Mouse (Mus musculus) embryonic facial prominence, embryonic 11.5 days (tissue): ENCODE measurements at regions not wholly inside any gene's neighbourhood (a gene's known extent, or its start where the extent isn't known, plus 50 kb on each side); places are given as distances from the start of the nearest gene placed in this dataset.

Source experiments
- ATAC-seq: fragments of 200-750 bp; cut with Nextera tagmentation; replicated peaks from 2 replicates; pipeline ENCODE4 v1.8.0; 2017; ENCODE audit warnings: low read depth; ENCODE audit not compliant: insufficient number of reproducible peaks, low FRiP score, low TSS enrichment
- DNase-seq: peaks from one replicate; pipeline ENCODE4 v3.0.0-alpha.2; 2015; ENCODE audit warnings: low spot score
- H3K27ac ChIP-seq: fragments of 300-500 bp; sonication (generic); replicated peaks from 2 replicates; pipeline ENCODE4 v1.5.1; 2014; ENCODE audit warnings: mild to moderate bottlenecking, low read depth, low read length, control low read depth
- H3K27me3 ChIP-seq: fragments of 300-500 bp; sonication (generic); 2 replicates; pipeline ENCODE4 v1.6.1; 2014; ENCODE audit warnings: mild to moderate bottlenecking, low read length, moderate library complexity, mixed read lengths; ENCODE audit not compliant: control insufficient read depth, insufficient read depth
- H3K36me3 ChIP-seq: fragments of 300-500 bp; sonication (generic); replicated peaks from 2 replicates; pipeline ENCODE4 v1.6.1; 2014; ENCODE audit warnings: low read depth, mild to moderate bottlenecking, low read length, moderate library complexity, mixed read lengths; ENCODE audit not compliant: control insufficient read depth, insufficient read depth
- H3K4me1 ChIP-seq: fragments of 300-500 bp; sonication (generic); 2 replicates; pipeline ENCODE4 v1.6.1; 2014; ENCODE audit warnings: low read length, mixed read lengths; ENCODE audit not compliant: control insufficient read depth, insufficient read depth
- H3K4me2 ChIP-seq: fragments of 300-500 bp; sonication (generic); 2 replicates; pipeline ENCODE4 v1.6.1; 2014; ENCODE audit warnings: low read depth, mild to moderate bottlenecking, control low read depth, low read length, moderate library complexity
- H3K4me3 ChIP-seq: fragments of 300-500 bp; sonication (generic); 2 replicates; pipeline ENCODE4 v1.5.1; 2014; ENCODE audit warnings: low read depth, low read length, control low read depth
- H3K9ac ChIP-seq: fragments of 300-500 bp; sonication (generic); replicated peaks from 2 replicates; pipeline ENCODE4 v1.6.1; 2014; ENCODE audit warnings: mild to moderate bottlenecking, control low read depth, low read length
- H3K9me3 ChIP-seq: fragments of 300-500 bp; sonication (generic); replicated peaks from 2 replicates; pipeline ENCODE4 v1.6.1; 2016; ENCODE audit warnings: mild to moderate bottlenecking, low read length, inconsistent platforms, mixed read lengths; ENCODE audit not compliant: control insufficient read depth
- whole genome bisulfite sequencing: fragments of 180-500 bp; shearing (Covaris S2); extraction: QIAGEN DNeasy Blood & Tissue Kit; methylation state at CpG from one replicate; pipeline ENCODE4 v1.1.7; 2014; 5-methylcytosine and 5-hydroxymethylcytosine counted together

DNA sequence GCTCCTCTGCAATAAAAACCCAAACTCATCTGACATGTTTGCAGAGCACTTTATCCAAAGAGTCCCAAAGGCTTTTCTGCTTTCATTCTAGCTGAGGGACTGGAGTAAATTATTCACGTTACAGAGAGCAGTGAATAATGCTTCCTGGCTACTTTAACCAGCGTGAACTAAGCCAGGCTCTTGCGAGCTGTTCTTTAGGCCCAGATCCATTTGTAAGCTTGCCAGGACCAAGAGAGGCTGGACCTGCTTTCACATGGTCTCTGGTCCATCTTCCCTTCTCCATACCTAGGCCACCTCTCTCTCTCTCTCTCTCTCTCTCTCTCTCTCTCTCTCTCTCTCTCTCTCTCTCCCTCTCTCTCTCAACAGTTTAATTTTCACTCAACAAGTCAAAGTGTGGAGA lies 197.2 kb downstream of the Qk start:
- Histone ChIP-seq H3K9ac (no peak overlapping the region), H3K4me3 (no peak overlapping the region), H3K4me1 (no peaks in the 10 kb centered on the region), H3K9me3 (no peaks in the 10 kb centered on the region), H3K36me3 (no peaks in the 10 kb centered on the region), H3K4me2 (no peak overlapping the region), H3K27ac (no peak overlapping the region), H3K27me3 (no peaks in the 10 kb centered on the region)
- no peak for ATAC-seq
- 56% methylated on average over 3 of the region's 3 CpGs for WGBS
- no peak for DNase-seq

DNA sequence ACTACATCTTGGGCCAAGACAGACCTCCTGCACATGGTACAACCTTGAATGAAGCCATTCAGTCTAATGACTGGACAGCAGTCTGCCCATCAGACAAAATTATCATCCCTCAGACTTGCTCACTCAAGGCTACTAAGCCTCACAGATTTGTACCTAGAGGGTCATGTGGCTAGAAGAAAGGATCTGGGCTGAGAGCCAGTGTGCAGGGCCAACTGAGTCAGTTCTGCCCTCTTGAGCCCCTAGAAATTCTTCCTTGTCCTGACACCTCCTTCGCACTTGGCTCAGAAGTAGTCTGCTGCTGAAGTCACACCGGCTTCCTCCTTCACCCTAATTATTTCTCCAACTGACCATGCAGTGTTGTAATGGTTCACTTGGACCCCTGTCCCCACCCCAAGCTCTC lies 207.5 kb downstream of the Qk start:
- H3K36me3 ChIP-seq, result no peaks in the 10 kb centered on the region
- WGBS, result 100% methylated on average over 2 of the region's 2 CpGs
- no peak overlapping the region for H3K9ac ChIP-seq
- H3K27ac ChIP-seq, result no peak overlapping the region
- H3K4me1 ChIP-seq, result no peaks in the 10 kb centered on the region
- DNase-seq (no peak), ATAC-seq (no peak)
- no peaks in the 10 kb centered on the region for H3K27me3 ChIP-seq
- H3K4me3 ChIP-seq, result no peak overlapping the region
- no peaks in the 10 kb centered on the region for H3K9me3 ChIP-seq
- H3K4me2 ChIP-seq, result no peak overlapping the region

DNA sequence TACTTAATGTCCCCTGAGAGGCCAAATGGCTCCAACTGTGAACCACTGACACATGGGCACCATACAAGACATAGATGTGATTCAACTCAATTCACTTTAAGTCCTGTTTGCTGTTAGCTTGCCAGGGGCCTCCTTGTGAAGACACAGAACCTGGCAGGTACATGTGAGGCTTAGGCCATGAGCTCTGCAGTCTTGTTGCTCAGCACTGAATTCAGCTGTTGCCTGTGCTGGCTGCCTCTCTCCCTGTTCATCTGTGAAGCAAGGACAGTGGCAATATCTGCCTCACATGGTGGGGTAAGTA lies 209.3 kb downstream of the Qk start:
- Histone ChIP-seq H3K27ac (no peak overlapping the region), H3K36me3 (no peaks in the 10 kb centered on the region), H3K4me2 (no peak overlapping the region), H3K27me3 (no peaks in the 10 kb centered on the region), H3K4me1 (no peaks in the 10 kb centered on the region), H3K4me3 (no peak overlapping the region), H3K9me3 (no peaks in the 10 kb centered on the region), H3K9ac (no peak overlapping the region)
- no peak for DNase-seq
- no peak for ATAC-seq

DNA sequence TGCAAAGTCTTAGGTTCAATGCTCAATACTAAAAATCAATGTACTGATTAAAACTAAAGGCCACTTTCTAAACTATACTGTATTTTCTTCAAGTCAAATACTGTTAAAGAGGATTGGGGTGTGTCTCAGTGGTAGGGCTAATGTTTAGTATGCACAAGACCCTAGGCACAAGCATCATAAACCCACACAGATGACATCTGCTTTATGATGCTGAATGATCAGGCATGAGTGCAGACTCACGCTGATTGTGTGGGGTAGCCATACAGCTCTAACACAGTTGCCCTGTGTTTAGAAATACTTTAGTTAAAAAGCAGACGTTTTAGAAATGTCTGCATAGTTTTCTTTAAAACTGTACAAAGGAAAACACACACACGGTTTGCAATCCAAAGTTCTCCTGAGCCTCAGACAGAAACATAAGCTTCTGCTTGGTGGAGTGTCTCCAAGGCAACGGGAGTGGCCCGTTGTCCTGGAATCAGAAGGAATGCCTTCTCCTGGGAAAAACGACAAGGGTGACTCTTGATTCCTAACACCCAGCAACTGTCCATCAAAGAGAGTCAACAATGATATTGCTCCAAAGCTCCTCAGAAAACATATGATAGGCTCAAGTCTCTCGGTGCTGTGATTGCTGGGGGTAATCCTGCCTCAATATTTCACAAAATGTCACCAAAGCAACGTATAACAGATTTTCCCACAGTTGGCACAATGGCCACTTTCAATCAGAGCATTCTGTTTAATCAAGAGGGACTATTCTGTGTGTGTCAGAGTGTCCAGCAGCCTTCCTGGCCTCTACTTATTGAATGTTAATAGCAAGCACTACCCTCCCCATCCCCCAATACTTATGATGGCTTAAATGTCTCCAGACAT lies 209.9 kb downstream of the Qk start:
- 62% methylated on average over 8 of the region's 8 CpGs for WGBS
- DNase-seq (no peak), ATAC-seq (no peak)
- Histone ChIP-seq H3K4me1 (no peaks in the 10 kb centered on the region), H3K36me3 (no peaks in the 10 kb centered on the region), H3K4me3 (no peak overlapping the region), H3K27me3 (no peaks in the 10 kb centered on the region), H3K9me3 (no peaks in the 10 kb centered on the region), H3K27ac (no peak overlapping the region), H3K4me2 (no peak overlapping the region), H3K9ac (no peak overlapping the region)

DNA sequence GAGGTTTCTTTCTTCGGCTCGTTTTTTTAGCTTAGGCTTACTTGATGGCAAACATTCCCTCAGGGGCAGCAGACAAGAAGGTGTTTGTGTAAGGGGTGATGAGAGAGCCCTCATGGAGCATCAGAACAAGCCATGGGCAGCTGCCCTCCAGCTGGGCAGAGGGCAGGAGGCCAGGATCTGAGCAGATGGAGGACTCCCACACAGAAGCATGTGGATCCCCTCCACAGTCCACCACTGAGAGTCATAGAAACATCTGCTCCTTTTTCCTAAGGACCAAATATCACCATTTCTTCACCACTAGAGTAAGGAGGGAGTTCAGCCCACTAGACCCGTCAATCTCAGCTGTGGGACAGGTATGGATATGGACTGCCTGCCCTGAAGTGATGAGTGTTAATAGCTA lies 214.4 kb downstream of the Qk start:
- Histone ChIP-seq H3K27me3 (no peaks in the 10 kb centered on the region), H3K36me3 (no peaks in the 10 kb centered on the region), H3K4me1 (no peaks in the 10 kb centered on the region), H3K4me3 (no peak overlapping the region), H3K4me2 (no peak overlapping the region), H3K27ac (no peak overlapping the region), H3K9me3 (no peaks in the 10 kb centered on the region), H3K9ac (no peak overlapping the region)
- 58% methylated on average over 3 of the region's 3 CpGs for WGBS
- ATAC-seq (no peak), DNase-seq (no peak)

DNA sequence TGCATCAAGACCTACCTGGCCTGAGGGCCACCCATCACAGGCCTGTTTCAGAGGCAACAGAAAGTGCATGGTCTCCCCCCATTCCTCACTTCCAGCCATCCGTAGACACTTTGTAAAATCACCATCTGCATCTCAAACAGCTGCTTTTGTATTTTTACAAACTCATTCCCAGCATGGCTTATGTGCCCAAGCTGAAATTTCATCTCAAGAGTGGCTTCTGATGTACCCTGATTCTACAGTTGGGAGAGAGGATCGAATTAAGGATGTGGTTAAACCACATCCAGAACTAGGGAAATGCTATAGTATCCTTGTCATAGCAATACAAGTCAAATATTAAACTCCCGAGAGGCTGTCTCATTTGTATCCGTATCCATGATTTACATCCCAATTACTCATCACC lies 221.5 kb downstream of the Qk start:
- WGBS, result 68% methylated on average over 4 of the region's 4 CpGs
- Histone ChIP-seq H3K4me3 (no peak overlapping the region), H3K27me3 (no peaks in the 10 kb centered on the region), H3K27ac (no peak overlapping the region), H3K4me2 (no peak overlapping the region), H3K36me3 (no peaks in the 10 kb centered on the region), H3K9ac (no peak overlapping the region), H3K4me1 (no peaks in the 10 kb centered on the region), H3K9me3 (no peaks in the 10 kb centered on the region)
- ATAC-seq (no peak), DNase-seq (no peak)

DNA sequence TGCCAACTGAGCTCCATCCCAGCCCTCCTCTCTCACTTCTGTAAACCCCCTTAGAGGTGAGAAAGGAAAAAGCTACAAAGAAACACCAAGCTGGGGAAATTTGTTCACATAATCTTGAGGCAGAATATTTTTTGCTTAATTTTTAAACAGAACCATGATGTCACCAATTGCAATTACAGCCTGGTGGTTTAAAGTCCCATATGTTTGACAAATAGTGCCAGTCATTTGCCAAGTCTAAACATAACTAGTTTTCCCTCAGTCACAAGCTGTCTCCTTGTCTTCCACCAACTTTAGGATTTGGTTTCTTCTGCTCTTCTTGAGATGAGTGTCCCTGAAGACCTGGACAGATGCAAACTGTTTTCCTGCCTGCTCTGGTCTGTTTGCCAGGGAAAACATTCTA lies 222.0 kb downstream of the Qk start:
- no peaks in the 10 kb centered on the region for H3K9me3 ChIP-seq
- H3K4me1 ChIP-seq, result no peaks in the 10 kb centered on the region
- H3K9ac ChIP-seq, result no peak overlapping the region
- no peaks in the 10 kb centered on the region for H3K36me3 ChIP-seq
- no peaks in the 10 kb centered on the region for H3K27me3 ChIP-seq
- H3K4me2 ChIP-seq, result no peak overlapping the region
- no peak overlapping the region for H3K27ac ChIP-seq
- ATAC-seq (no peak), DNase-seq (no peak)
- no peak overlapping the region for H3K4me3 ChIP-seq

DNA sequence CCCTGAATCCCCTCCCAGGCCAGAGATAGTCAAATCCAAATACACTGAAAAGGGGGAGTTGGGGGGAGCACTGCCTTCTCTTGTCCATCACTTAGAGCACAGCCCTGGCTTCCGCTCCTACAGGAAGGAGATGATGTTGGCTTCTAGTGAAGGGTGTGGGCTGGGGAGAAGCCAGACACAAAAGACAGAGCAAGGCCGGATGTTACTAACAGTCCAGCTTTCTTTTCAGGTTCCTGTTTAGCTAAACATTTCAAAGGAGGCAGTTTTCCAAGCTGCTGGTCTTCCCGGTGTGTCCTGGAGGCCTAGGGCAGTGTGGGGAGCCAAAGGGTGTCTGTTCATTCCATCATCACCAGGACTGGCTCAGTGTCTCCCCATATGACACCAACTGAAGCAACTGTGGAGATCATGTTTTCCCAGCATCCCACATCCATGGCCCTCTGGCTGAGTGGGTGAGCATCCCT lies 223.8 kb downstream of the Qk start:
- Histone ChIP-seq H3K27ac (no peak overlapping the region), H3K4me2 (no peak overlapping the region)
- 79% methylated on average over 3 of the region's 3 CpGs for WGBS

More for the DNA sequence above, 223.8 kb downstream of the Qk start:
- H3K27me3 ChIP-seq, result no peaks in the 10 kb centered on the region
- no peaks in the 10 kb centered on the region for H3K9me3 ChIP-seq
- no peaks in the 10 kb centered on the region for H3K4me1 ChIP-seq
- ATAC-seq (no peak), DNase-seq (no peak)
- H3K9ac ChIP-seq, result no peak overlapping the region
- H3K36me3 ChIP-seq, result no peaks in the 10 kb centered on the region
- H3K4me3 ChIP-seq, result no peak overlapping the region
